In genomic region chr8:70502540-70502939, GRCm38 (mm10) we compare ENCODE assay signal across 11 mouse cellular contexts. TPM values are rescaled to one million over a fixed set of nuclear protein-coding genes. Genes with fewer than 3 reads are reported as not detected.
A peak's percentile ranks its signal among the peaks of the same experiment; 100 is the strongest.
DNase-seq lines count a peak whose midpoint lies in the region; ATAC-seq and TF ChIP-seq lines count a peak whose summit lies in the region.
"Had no signal": no experiment of that assay in that cellular context is flagged by ENCODE, and none has a peak within 500 bp of the region (broad histone marks: within the 10 kb centered on the region; RNA-seq: fewer than 3 reads in every experiment).

No protein-coding gene starts in this region.

- no peak overlapping the region for H3K27ac ChIP-seq in heart, embryonic 13.5 days (replicated peaks)
- no peak overlapping the region for H3K27ac ChIP-seq in lung, embryonic 14.5 days (ENCODE audit: low read depth)
- no peak overlapping the region for H3K27ac ChIP-seq in intestine, embryonic 15.5 days
- H3K27ac ChIP-seq: stomach, embryonic 15.5 days had no signal

- no peak for DNase-seq in heart, adult 18-20 months
- DNase-seq in lung, embryonic 14.5 days, result no peak
- no peak for DNase-seq in lung, adult 18-20 months
- DNase-seq in c-Kit-positive CD71-positive TER-119-positive erythroid progenitor cells, embryonic 14.5 days (ENCODE audit: low spot score), result no peak

- TF ChIP-seq POLR2A in myocyte (IDR thresholded peaks at IDR 0.05; ENCODE audit: insufficient read length, low read depth), result no peak

- no peak for ATAC-seq in heart, embryonic 13.5 days (ENCODE audit: extremely low read depth, insufficient number of reproducible peaks, low FRiP score, low TSS enrichment)
- no peak for ATAC-seq in lung, embryonic 14.5 days (ENCODE audit: insufficient read depth)
- no peak for ATAC-seq in intestine, embryonic 15.5 days
- no peak for ATAC-seq in granulocyte monocyte progenitor cell, adult 5-6 weeks (replicated peaks; ENCODE audit: poor library complexity, severe bottlenecking)
- ATAC-seq: activated CD4-positive, CD25-positive, alpha-beta regulatory T cell, adult 4 months had no signal

- 34% methylated on average over 12 of the region's 12 CpGs for WGBS in heart, embryonic 13.5 days
- WGBS in lung, embryonic 14.5 days, result 42% methylated on average over 12 of the region's 12 CpGs
- WGBS in intestine, embryonic 15.5 days, result 39% methylated on average over 12 of the region's 12 CpGs

- peaks cover 66% of the 10 kb centered on the region for H3K27me3 ChIP-seq in heart, embryonic 13.5 days (replicated peaks)
- peaks cover 48% of the 10 kb centered on the region for H3K27me3 ChIP-seq in lung, embryonic 14.5 days (ENCODE audit: insufficient read depth, low read length)
- peaks cover 59% of the 10 kb centered on the region for H3K27me3 ChIP-seq in intestine, embryonic 15.5 days (replicated peaks)
- no peaks in the 10 kb centered on the region for H3K27me3 ChIP-seq in myocyte (ENCODE audit: control insufficient read depth, insufficient read depth, insufficient read length)

- H3K4me3 ChIP-seq in heart, embryonic 13.5 days, result peak overlapping the region; percentile 29
- no peak overlapping the region for H3K4me3 ChIP-seq in lung, embryonic 14.5 days (ENCODE audit: low read depth, low read length)
- H3K4me3 ChIP-seq in intestine, embryonic 15.5 days (replicated peaks), result no peak overlapping the region; the same call in 1 of the 2 replicates
- H3K4me3 ChIP-seq in myocyte, result no peak overlapping the region
- H3K4me3 ChIP-seq: stomach, embryonic 15.5 days had no signal

- H3K9me3 ChIP-seq in heart, embryonic 13.5 days, result no peaks in the 10 kb centered on the region
- H3K9me3 ChIP-seq in lung, embryonic 14.5 days (ENCODE audit: low read depth, low read length), result no peaks in the 10 kb centered on the region
- no peaks in the 10 kb centered on the region for H3K9me3 ChIP-seq in intestine, embryonic 15.5 days
- H3K9me3 ChIP-seq: stomach, embryonic 15.5 days had no signal

- H3K4me2 ChIP-seq in heart, embryonic 13.5 days, result peak overlapping the region; percentile 58
- peak overlapping the region; percentile 13; the same call in 1 of the 2 replicates for H3K4me2 ChIP-seq in lung, embryonic 14.5 days
- H3K4me2 ChIP-seq in intestine, embryonic 15.5 days (replicated peaks), result peak overlapping the region; percentile 46; the same call in 1 of the 2 replicates
- H3K4me2 ChIP-seq in myocyte (ENCODE audit: low read depth), result peak overlapping the region; percentile 48

- H3ac ChIP-seq in myocyte (ENCODE audit: control insufficient read depth, insufficient read length), result no peak overlapping the region

- peaks cover 20% of the 10 kb centered on the region for H3K36me3 ChIP-seq in heart, embryonic 13.5 days
- H3K36me3 ChIP-seq in lung, embryonic 14.5 days (ENCODE audit: insufficient read depth), result peaks cover 18% of the 10 kb centered on the region
- peaks cover 3% of the 10 kb centered on the region for H3K36me3 ChIP-seq in intestine, embryonic 15.5 days
- H3K36me3 ChIP-seq in myocyte (ENCODE audit: control insufficient read depth, insufficient read depth), result peaks cover under 1% of the 10 kb centered on the region

- H3K9ac ChIP-seq in heart, embryonic 13.5 days, result peak overlapping the region; percentile 57
- H3K9ac ChIP-seq in lung, embryonic 14.5 days, result no peak overlapping the region
- peak overlapping the region; percentile 8; the same call in 1 of the 2 replicates for H3K9ac ChIP-seq in intestine, embryonic 15.5 days

- peaks cover 7% of the 10 kb centered on the region for H3K79me2 ChIP-seq in myocyte (ENCODE audit: control insufficient read depth, insufficient read depth)

- no peak for TF ChIP-seq CTCF in lung, embryonic 14.5 days (IDR thresholded peaks at IDR 0.05; ENCODE audit: low read depth)

- peaks cover 73% of the 10 kb centered on the region for H3K4me1 ChIP-seq in heart, embryonic 13.5 days
- peaks cover 12% of the 10 kb centered on the region for H3K4me1 ChIP-seq in lung, embryonic 14.5 days (ENCODE audit: insufficient read depth)
- H3K4me1 ChIP-seq in intestine, embryonic 15.5 days (replicated peaks), result peaks cover 46% of the 10 kb centered on the region

TF ChIP-seq in myocyte, 11 proteins besides CTCF, POLR2A, EP300 and RAD21:
- TF ChIP-seq USF1 (IDR thresholded peaks at IDR 0.05; ENCODE audit: low read depth), result no peak

RNA-seq across cellular contexts. Expression of gene Rex1bd, which starts 4.0 kb away (rescaled TPM):
- 116 and 125 TPM in 2 replicates for polyA plus RNA-seq in heart, embryonic 13.5 days (2015; fragmentation: Nextera tagmentation; extraction: Ambion mirVana)
- total RNA-seq in heart, adult 18-20 months (2021), result 100 to 1,000 TPM; 113 to 128 TPM
- polyA plus RNA-seq in lung, embryonic 14.5 days (2014; fragmentation: Nextera tagmentation; extraction: Ambion mirVana), result 113 and 126 TPM in 2 replicates
- 121 and 132 TPM in 2 replicates for polyA plus RNA-seq in intestine, embryonic 15.5 days (2015; fragmentation: Nextera tagmentation; extraction: Ambion mirVana)
- 259 TPM for polyA plus RNA-seq in myocyte (2012; fragmentation: generic; extraction: Trizol)
- 21.7 and 30.2 TPM in 2 replicates for total RNA-seq in granulocyte monocyte progenitor cell, adult 5-6 weeks (2014; fragmentation: Nextera tagmentation)
- 33.4 and 64.9 TPM in 2 replicates for total RNA-seq in granulocyte monocyte progenitor cell, adult 5-6 weeks (2017)

RNA-seq across cellular contexts. Expression of gene Uba52, which starts 8.1 kb away (rescaled TPM):
- 842 and 891 TPM in 2 replicates for polyA plus RNA-seq in heart, embryonic 13.5 days (2015; fragmentation: Nextera tagmentation; extraction: Ambion mirVana)
- total RNA-seq in heart, adult 18-20 months (2021), result 1,000 to 10,000 TPM; 1,328 to 1,514 TPM
- 964 and 1,036 TPM in 2 replicates for polyA plus RNA-seq in lung, embryonic 14.5 days (2014; fragmentation: Nextera tagmentation; extraction: Ambion mirVana)
- polyA plus RNA-seq in intestine, embryonic 15.5 days (2015; fragmentation: Nextera tagmentation; extraction: Ambion mirVana), result 957 and 992 TPM in 2 replicates
- polyA plus RNA-seq in myocyte (2012; fragmentation: generic; extraction: Trizol), result 2,253 TPM
- 2,675 and 2,799 TPM in 2 replicates for total RNA-seq in granulocyte monocyte progenitor cell, adult 5-6 weeks (2014; fragmentation: Nextera tagmentation)
- 3,231 and 3,572 TPM in 2 replicates for total RNA-seq in granulocyte monocyte progenitor cell, adult 5-6 weeks (2017)

RNA-seq across cellular contexts. Expression of gene Crlf1, which starts 9.6 kb away (rescaled TPM):
- 3.7 and 5.5 TPM in 2 replicates for polyA plus RNA-seq in heart, embryonic 13.5 days (2015; fragmentation: Nextera tagmentation; extraction: Ambion mirVana)
- total RNA-seq in heart, adult 18-20 months (2021), result under 1 TPM; 0.20 to 0.62 TPM
- polyA plus RNA-seq in lung, embryonic 14.5 days (2014; fragmentation: Nextera tagmentation; extraction: Ambion mirVana), result 151 and 165 TPM in 2 replicates
- 0.95 and 1.2 TPM in 2 replicates for polyA plus RNA-seq in intestine, embryonic 15.5 days (2015; fragmentation: Nextera tagmentation; extraction: Ambion mirVana)
- 99.1 TPM for polyA plus RNA-seq in myocyte (2012; fragmentation: generic; extraction: Trizol)
- not detected in 2 replicates for total RNA-seq in granulocyte monocyte progenitor cell, adult 5-6 weeks (2014; fragmentation: Nextera tagmentation)
- not detected in 2 replicates for total RNA-seq in granulocyte monocyte progenitor cell, adult 5-6 weeks (2017)
- polyA plus RNA-seq: activated CD4-positive, CD25-positive, alpha-beta regulatory T cell, adult 4 months had no signal

RNA-seq across cellular contexts. Expression of gene Tmem59l, which starts 15.4 kb away (rescaled TPM):
- polyA plus RNA-seq in heart, embryonic 13.5 days (2015; fragmentation: Nextera tagmentation; extraction: Ambion mirVana), result 0.45 and 0.76 TPM in 2 replicates
- total RNA-seq in heart, adult 18-20 months (2021), result not detected
- polyA plus RNA-seq in lung, embryonic 14.5 days (2014; fragmentation: Nextera tagmentation; extraction: Ambion mirVana), result 6.7 and 8.3 TPM in 2 replicates
- polyA plus RNA-seq in intestine, embryonic 15.5 days (2015; fragmentation: Nextera tagmentation; extraction: Ambion mirVana), result 3.2 and 4.2 TPM in 2 replicates
- polyA plus RNA-seq in myocyte (2012; fragmentation: generic; extraction: Trizol), result 0.04 TPM
- not detected in 2 replicates for total RNA-seq in granulocyte monocyte progenitor cell, adult 5-6 weeks (2014; fragmentation: Nextera tagmentation)
- total RNA-seq in granulocyte monocyte progenitor cell, adult 5-6 weeks (2017), result not detected in 2 replicates
- total RNA-seq: megakaryocyte-erythroid progenitor cell, adult 5-6 weeks had no signal

RNA-seq across cellular contexts. Expression of gene Fkbp8, which starts 25.0 kb away (rescaled TPM):
- 240 and 251 TPM in 2 replicates for polyA plus RNA-seq in heart, embryonic 13.5 days (2015; fragmentation: Nextera tagmentation; extraction: Ambion mirVana)
- total RNA-seq in heart, adult 18-20 months (2021), result 100 to 1,000 TPM; 120 to 129 TPM
- polyA plus RNA-seq in lung, embryonic 14.5 days (2014; fragmentation: Nextera tagmentation; extraction: Ambion mirVana), result 239 and 245 TPM in 2 replicates
- polyA plus RNA-seq in intestine, embryonic 15.5 days (2015; fragmentation: Nextera tagmentation; extraction: Ambion mirVana), result 277 and 331 TPM in 2 replicates
- 329 TPM for polyA plus RNA-seq in myocyte (2012; fragmentation: generic; extraction: Trizol)
- 113 and 149 TPM in 2 replicates for total RNA-seq in granulocyte monocyte progenitor cell, adult 5-6 weeks (2014; fragmentation: Nextera tagmentation)
- total RNA-seq in granulocyte monocyte progenitor cell, adult 5-6 weeks (2017), result 107 and 118 TPM in 2 replicates

Comparison
In these comparisons a context has a peak if more than half of its experiments do, and no peak if none do; other contexts are left out.
1. RNA of gene Crlf1, which starts 9.6 kb away (polyA plus RNA-seq): 151 to 165 TPM in lung, embryonic 14.5 days and 99.1 TPM in myocyte (single experiment); 3.7 to 5.5 TPM in heart, embryonic 13.5 days and 0.95 to 1.2 TPM in intestine, embryonic 15.5 days; every median in the first group is over 10 times any median in the second.
2. Peak in every context shown above with its lines, with median percentiles within 50 percentile points of each other: H3K4me2 ChIP-seq.